ENCODE assay signal across 9 mouse cellular contexts in the genomic region with DNA sequence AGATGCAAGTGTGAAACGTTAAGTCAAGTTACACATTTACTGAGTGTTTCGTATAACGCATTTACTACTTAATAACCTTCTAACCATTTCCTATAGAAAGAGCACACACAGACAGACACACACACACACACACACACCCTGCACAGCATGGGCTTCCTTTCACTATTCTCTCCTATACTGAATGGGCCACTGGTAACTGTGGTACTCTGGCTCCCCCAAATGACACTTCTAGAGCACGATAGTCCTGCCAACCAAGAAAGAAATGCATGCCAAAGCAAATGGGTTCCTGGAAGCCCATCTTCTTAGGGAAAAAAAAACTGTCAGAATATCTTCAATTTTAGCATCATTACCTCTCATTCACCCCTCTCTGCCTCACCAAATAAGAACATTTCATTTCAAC. TPM values are rescaled to one million over a fixed set of nuclear protein-coding genes. Genes with fewer than 3 reads are reported as not detected.
DNase-seq lines count a peak whose midpoint lies in the region; ATAC-seq lines count a peak whose summit lies in the region.
"Had no signal": no experiment of that assay in that cellular context is flagged by ENCODE, and none has a peak within 500 bp of the region (broad histone marks: within the 10 kb centered on the region; RNA-seq: fewer than 3 reads in every experiment).

No protein-coding gene starts in this region.

- no peaks in the 10 kb centered on the region for H3K9me3 ChIP-seq in midbrain, embryonic 14.5 days (ENCODE audit: control insufficient read depth, low read length)
- H3K9me3 ChIP-seq: limb, embryonic 12.5 days had no signal

- no peak overlapping the region for H3K4me2 ChIP-seq in midbrain, embryonic 14.5 days (ENCODE audit: low read length)
- H3K4me2 ChIP-seq: limb, embryonic 12.5 days had no signal

- no peaks in the 10 kb centered on the region for H3K4me1 ChIP-seq in midbrain, embryonic 14.5 days (ENCODE audit: control insufficient read depth, insufficient read depth, low read length)
- H3K4me1 ChIP-seq: limb, embryonic 12.5 days had no signal

- WGBS in midbrain, embryonic 14.5 days, result 79% methylated on average over 4 of the region's 4 CpGs

- H3K27ac ChIP-seq in midbrain, embryonic 14.5 days (replicated peaks; ENCODE audit: low read depth, low read length), result no peak overlapping the region
- H3K27ac ChIP-seq: limb, embryonic 12.5 days had no signal

- 0 out of 2 replicates have a peak, but pooled peaks cover 13% of the 10 kb centered on the region for H3K36me3 ChIP-seq in midbrain, embryonic 14.5 days (ENCODE audit: control insufficient read depth, insufficient read depth, low read length)

- intact Hi-C loops in left cerebral cortex, postnatal 10 days (cut with DNase I), result no loop called here

- no peaks in the 10 kb centered on the region for H3K27me3 ChIP-seq in midbrain, embryonic 14.5 days (ENCODE audit: control insufficient read depth, insufficient read depth, low read length)
- H3K27me3 ChIP-seq: limb, embryonic 12.5 days had no signal

- no peak overlapping the region for H3K4me3 ChIP-seq in midbrain, embryonic 14.5 days (replicated peaks; ENCODE audit: low read depth, low read length)
- H3K4me3 ChIP-seq: limb, embryonic 12.5 days had no signal

- DNase-seq in cerebellum, postnatal 10 days, result peak; percentile 61 to 64
- DNase-seq in cerebellum, adult 8-10 months, result no peak
- peak; percentile 41 to 53 for DNase-seq in left cerebral cortex, postnatal 10 days (ENCODE audit: extremely low spot score in 1 of 2, low spot score in 2 of 2)
- DNase-seq in left cerebral cortex, adult 11 months (ENCODE audit: low spot score), result no peak
- DNase-seq in midbrain, embryonic 14.5 days, result peak; percentile 74
- DNase-seq in adrenal gland, postnatal 10 days, result no peak
- no peak for DNase-seq in thymus, postnatal 25 days

- no peak overlapping the region for H3K9ac ChIP-seq in midbrain, embryonic 14.5 days (replicated peaks; ENCODE audit: low read length)
- H3K9ac ChIP-seq: limb, embryonic 12.5 days had no signal

- ATAC-seq in common myeloid progenitor, adult 5-6 weeks (replicated peaks; ENCODE audit: low read depth, poor library complexity, severe bottlenecking), result 0 out of 2 replicates have a peak, but pooled peaks have one; percentile 47
- peak; percentile 61; the same call in 1 of the 2 replicates for ATAC-seq in midbrain, embryonic 14.5 days (ENCODE audit: low FRiP score, low TSS enrichment)

RNA-seq across cellular contexts. Expression of a gene that starts 22.4 kb away (rescaled TPM):
- 1 to 10 TPM; 8.5 to 9.0 TPM for total RNA-seq in left cerebral cortex, postnatal 10 days (2021)
- 103 and 111 TPM in 2 replicates for total RNA-seq in common myeloid progenitor, adult 5-6 weeks (2017)
- 22.5 and 25.4 TPM in 2 replicates for polyA plus RNA-seq in midbrain, embryonic 14.5 days (2014; fragmentation: Nextera tagmentation; extraction: Ambion mirVana)
- 10 to 100 TPM in 1 of 2 experiments, 1 to 10 TPM in 1; 8.6 to 10.9 TPM for total RNA-seq in adrenal gland, postnatal 10 days (2021)

Comparison
In these comparisons a context has a peak if more than half of its experiments do, and no peak if none do; other contexts are left out.
1. DNase-seq: peak in cerebellum, postnatal 10 days (2 of 2), left cerebral cortex, postnatal 10 days (2 of 2) and midbrain, embryonic 14.5 days (single experiment); none in cerebellum, adult 8-10 months (single experiment), left cerebral cortex, adult 11 months (single experiment), adrenal gland, postnatal 10 days (single experiment) and thymus, postnatal 25 days (single experiment).